Mouse (Mus musculus) liver, adult 2 months (tissue): Measurements from ENCODE around the gene Chrnb4. TPM values are rescaled to one million over a fixed set of nuclear protein-coding genes. Genes with fewer than 3 reads are reported as not detected.

ENCODE experiments used
- DNase-seq: peaks from one replicate; pipeline ENCODE4 v3.0.0-alpha.2; 2011; ENCODE audit warnings: low read depth, low spot score; ENCODE audit errors: extremely low read depth
- H3K27ac ChIP-seq: fragments of 200-500 bp; replicated peaks from 2 replicates; pipeline ENCODE4 v1.5.1; 2012; ENCODE audit warnings: low read depth, mild to moderate bottlenecking, control low read depth, inconsistent platforms, low read length; ENCODE audit not compliant: insufficient read depth
- H3K27me3 ChIP-seq: fragments of 200-500 bp; 2 replicates; pipeline ENCODE4 v1.6.1; 2012; ENCODE audit warnings: mild to moderate bottlenecking, moderate library complexity, low read length, inconsistent platforms; ENCODE audit not compliant: control insufficient read depth, insufficient read depth
- H3K36me3 ChIP-seq: fragments of 200-500 bp; 2 replicates; pipeline ENCODE4 v1.6.1; 2012; ENCODE audit warnings: low read length, inconsistent platforms; ENCODE audit not compliant: control insufficient read depth, insufficient read depth
- H3K4me1 ChIP-seq: fragments of 200-500 bp; 2 replicates; pipeline ENCODE4 v1.6.1; 2011; ENCODE audit warnings: low read length; ENCODE audit not compliant: control insufficient read depth, insufficient read depth
- H3K4me3 ChIP-seq: fragments of 200-500 bp; 2 replicates; pipeline ENCODE4 v1.5.1; 2011; ENCODE audit warnings: low read depth, mild to moderate bottlenecking, control low read depth, low read length, moderate library complexity; ENCODE audit not compliant: insufficient read depth
- H3K79me2 ChIP-seq: fragments of 200-500 bp; 2 replicates; pipeline ENCODE4 v1.6.1; 2012; ENCODE audit warnings: inconsistent platforms, mild to moderate bottlenecking, low read length, moderate library complexity; ENCODE audit not compliant: control insufficient read depth, insufficient read depth
- H3K9ac ChIP-seq: fragments of 200-500 bp; 2 replicates; pipeline ENCODE4 v1.6.1; 2012; ENCODE audit warnings: low read depth, mild to moderate bottlenecking, control low read depth, inconsistent platforms, low read length
- CTCF ChIP-seq: fragments of 200-500 bp; IDR thresholded peaks from 2 replicates; pipeline ENCODE4 v1.5.1; 2011; ENCODE audit warnings: low read depth, low read length, control low read depth
- POLR2A ChIP-seq: fragments of 200-500 bp; IDR thresholded peaks from 2 replicates; pipeline ENCODE4 v1.6.1; 2011; ENCODE audit warnings: low read length, control low read depth; ENCODE audit not compliant: insufficient read depth; ENCODE audit errors: extremely low read depth
- WGBS: fragments of 180-500 bp; shearing (Covaris S2); methylation state at CpG from one replicate; pipeline ENCODE4 v1.1.7; 2018; 5-methylcytosine and 5-hydroxymethylcytosine counted together
- polyA plus RNA-seq: library from polyadenylated mRNA; depleted of rRNA; stranded (reverse); fragments of >200 nt; gene quantifications from 2 replicates; pipeline ENCODE4 v1.2.3, GENCODE M21; 2012; rRNA removed
- total RNA-seq: library from RNA; depleted of rRNA; stranded (reverse); fragments of >200 nt; gene quantifications from 2 replicates; pipeline ENCODE4 v1.2.3, GENCODE M21; 2014; rRNA removed

Gene Chrnb4
- total and polyA plus RNA-seq, 2 experiments: not detected

DNA sequence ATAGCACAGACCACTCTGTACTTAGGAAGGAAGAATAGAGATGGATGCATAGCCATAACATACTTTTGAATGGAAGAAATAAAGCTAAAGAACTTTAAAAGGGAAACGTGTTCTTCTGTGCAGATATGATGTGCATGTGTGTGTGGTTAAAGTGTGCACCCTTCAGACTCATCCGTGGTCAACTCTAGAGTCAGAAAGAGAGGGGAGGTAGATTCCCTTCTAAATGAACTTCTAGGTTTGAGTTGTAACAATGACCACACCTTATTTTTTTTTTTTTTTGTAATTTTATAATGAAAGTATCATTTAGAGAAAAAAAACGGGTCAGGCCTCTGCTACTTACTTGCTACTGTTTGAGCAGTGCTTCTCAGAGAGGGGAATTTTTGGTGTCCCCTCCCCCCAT is 58.2 kb downstream of the Chrnb4 start:
- no peak for TF ChIP-seq CTCF
- no peak for TF ChIP-seq POLR2A
- Histone ChIP-seq H3K27me3 (no peaks in the 10 kb centered on the region), H3K4me3 (no peak overlapping the region), H3K36me3 (no peaks in the 10 kb centered on the region), H3K4me1 (no peaks in the 10 kb centered on the region), H3K79me2 (no peaks in the 10 kb centered on the region), H3K27ac (no peak overlapping the region), H3K9ac (no peak overlapping the region)
- 73% methylated on average over 3 of the region's 3 CpGs for WGBS
- no peak for DNase-seq

DNA sequence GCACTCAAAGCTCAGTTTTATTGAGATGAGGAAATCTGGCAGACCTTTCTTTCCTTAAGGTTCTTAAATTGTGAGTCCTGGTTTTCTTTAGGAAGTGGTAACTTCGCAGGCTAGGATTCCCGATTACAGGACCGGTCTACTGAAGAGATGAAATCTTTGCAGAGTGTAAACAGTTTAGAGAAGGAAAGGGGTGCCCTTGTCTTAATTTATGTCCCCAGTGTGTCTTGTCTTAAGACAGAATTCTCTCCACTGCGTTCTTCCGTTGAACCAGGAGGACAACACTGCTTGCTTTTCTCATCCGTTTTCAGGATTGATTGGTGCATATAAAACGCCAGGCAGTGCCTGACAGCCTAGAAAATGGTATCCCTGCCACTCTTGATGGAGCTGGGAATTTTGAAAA is 66.2 kb downstream of the Chrnb4 start:
- no peak for DNase-seq
- no peak overlapping the region for H3K9ac ChIP-seq
- TF ChIP-seq POLR2A (no peak), CTCF (no peak)
- no peaks in the 10 kb centered on the region for H3K79me2 ChIP-seq
- 22% methylated on average over 7 of the region's 7 CpGs for WGBS
- H3K4me1 ChIP-seq: peaks cover 5% of the 10 kb centered on the region
- H3K27me3 ChIP-seq: peaks cover 24% of the 10 kb centered on the region
- no peaks in the 10 kb centered on the region for H3K36me3 ChIP-seq
- no peak overlapping the region for H3K27ac ChIP-seq
- H3K4me3 ChIP-seq: no peak overlapping the region

GRCm38 (mm10) chr9:54981291-54982191 is 67.0 kb downstream of the Chrnb4 start:
- H3K36me3 ChIP-seq: no peaks in the 10 kb centered on the region
- no peak overlapping the region for H3K27ac ChIP-seq
- no peaks in the 10 kb centered on the region for H3K79me2 ChIP-seq
- peaks cover 24% of the 10 kb centered on the region for H3K27me3 ChIP-seq
- WGBS: 2% methylated on average over 84 of the region's 85 CpGs
- H3K9ac ChIP-seq: no peak overlapping the region
- DNase-seq: no peak
- TF ChIP-seq CTCF: no peak
- TF ChIP-seq POLR2A: no peak
- peaks cover 5% of the 10 kb centered on the region for H3K4me1 ChIP-seq
- peak overlapping the region; percentile 46; the same call in 1 of the 2 replicates for H3K4me3 ChIP-seq

GRCm38 (mm10) chr9:54980674-54981073 is 67.9 kb downstream of the Chrnb4 start, which contains the start of gene Chrna5:
Gene Chrna5 (plus strand): TSS chr9:54980880.
- WGBS: 70% methylated on average over 8 of the region's 8 CpGs
- Histone ChIP-seq H3K4me3 (peak within 1 kb of the TSS; percentile 46; the same call in 1 of the 2 replicates), H3K27ac (no peak within 1 kb of the TSS), H3K79me2 (no peaks in the 10 kb centered on the region), H3K4me1 (peaks cover 5% of the 10 kb centered on the region), H3K27me3 (peaks cover 24% of the 10 kb centered on the region), H3K9ac (no peak within 1 kb of the TSS), H3K36me3 (no peaks in the 10 kb centered on the region)
- TF ChIP-seq CTCF (no peak), POLR2A (no peak)
- no peak for DNase-seq

Other genes with a start within 250 kb of the Chrnb4 start
- gene Ireb2, start 185.0 kb downstream of the Chrnb4 start, total RNA-seq: 53.8 and 58.7 TPM in 2 replicates
- gene Ireb2, start 185.0 kb downstream of the Chrnb4 start, polyA plus RNA-seq: 7.1 and 7.7 TPM in 2 replicates
- 67.9 and 68.5 TPM in 2 replicates for gene Hykk, start 131.5 kb downstream of the Chrnb4 start, total RNA-seq
- gene Hykk, start 131.5 kb downstream of the Chrnb4 start, polyA plus RNA-seq: 8.7 and 12.1 TPM in 2 replicates
- gene Psma4, start 98.0 kb downstream of the Chrnb4 start, total RNA-seq: 166 and 211 TPM in 2 replicates
- 84.5 and 88.1 TPM in 2 replicates for gene Psma4, start 98.0 kb downstream of the Chrnb4 start, polyA plus RNA-seq
- gene AY074887, start 97.8 kb downstream of the Chrnb4 start, total RNA-seq: not detected in 2 replicates
- not detected in 2 replicates for gene AY074887, start 97.8 kb downstream of the Chrnb4 start, polyA plus RNA-seq
- gene Chrna5, start 67.9 kb downstream of the Chrnb4 start, total RNA-seq: not detected in 2 replicates
- not detected in 2 replicates for gene Chrna5, start 67.9 kb downstream of the Chrnb4 start, polyA plus RNA-seq
- not detected in 2 replicates for gene Chrna3, start 22.2 kb downstream of the Chrnb4 start, total RNA-seq
- not detected in 2 replicates for gene Chrna3, start 22.2 kb downstream of the Chrnb4 start, polyA plus RNA-seq
- gene Ube2q2, start 100.1 kb upstream of the Chrnb4 start, total RNA-seq: 17.4 and 18.2 TPM in 2 replicates
- gene Ube2q2, start 100.1 kb upstream of the Chrnb4 start, polyA plus RNA-seq: 5.5 and 6.5 TPM in 2 replicates
- gene Fbxo22, start 160.1 kb upstream of the Chrnb4 start, total RNA-seq: 44.4 and 45.4 TPM in 2 replicates
- 18.3 and 18.5 TPM in 2 replicates for gene Fbxo22, start 160.1 kb upstream of the Chrnb4 start, polyA plus RNA-seq